Mouse (Mus musculus) megakaryocyte, embryonic 14.5 days (primary cell): ENCODE measurements around the gene Fkbp15.

Experiments
- FLI1 ChIP-seq: IDR thresholded peaks from 2 replicates; pipeline ENCODE4 v1.6.1; 2012; ENCODE audit warnings: low read length, inconsistent platforms, mixed read lengths
- GATA1 ChIP-seq: IDR thresholded peaks from 3 replicates; pipeline ENCODE4 v1.6.1; 2012; ENCODE audit warnings: mixed read lengths, low read length, inconsistent platforms, borderline replicate concordance

DNA sequence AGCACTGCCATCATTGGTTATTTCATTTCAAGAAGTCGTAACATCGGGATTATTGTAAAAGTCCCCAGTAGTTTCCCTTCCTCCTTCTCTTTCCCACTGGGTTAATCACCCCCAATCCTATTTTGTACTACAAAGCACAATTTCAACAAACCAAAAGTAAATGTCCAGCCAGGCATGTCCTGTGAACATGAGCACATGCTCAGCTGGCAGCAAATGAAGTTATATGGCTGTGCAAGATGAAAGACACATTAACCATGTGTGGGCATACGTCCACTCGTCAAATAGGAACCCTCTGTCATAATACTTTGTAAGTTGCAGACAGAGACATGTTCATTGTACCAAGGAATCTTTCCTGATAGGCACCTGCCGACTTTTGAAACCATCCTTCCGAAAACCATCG, 77.4 kb downstream of the Fkbp15 start:
- TF ChIP-seq GATA1 (no peak), FLI1 (no peak)
